Mouse (Mus musculus) heart, adult 2 months (tissue): ENCODE measurements around the gene Cd164.

Experiments used
- CTCF ChIP-seq: fragments of 200-600 bp; IDR thresholded peaks from 2 replicates; pipeline ENCODE4 v1.8.1; 2022; ENCODE audit warnings: antibody characterized with exemption, mild to moderate bottlenecking, moderate library complexity
- POLR2A ChIP-seq: fragments of 200-500 bp; IDR thresholded peaks from 2 replicates; pipeline ENCODE4 v1.6.1; 2011; ENCODE audit warnings: mild to moderate bottlenecking, low read depth, low read length, control low read depth; ENCODE audit not compliant: insufficient read depth

DNA sequence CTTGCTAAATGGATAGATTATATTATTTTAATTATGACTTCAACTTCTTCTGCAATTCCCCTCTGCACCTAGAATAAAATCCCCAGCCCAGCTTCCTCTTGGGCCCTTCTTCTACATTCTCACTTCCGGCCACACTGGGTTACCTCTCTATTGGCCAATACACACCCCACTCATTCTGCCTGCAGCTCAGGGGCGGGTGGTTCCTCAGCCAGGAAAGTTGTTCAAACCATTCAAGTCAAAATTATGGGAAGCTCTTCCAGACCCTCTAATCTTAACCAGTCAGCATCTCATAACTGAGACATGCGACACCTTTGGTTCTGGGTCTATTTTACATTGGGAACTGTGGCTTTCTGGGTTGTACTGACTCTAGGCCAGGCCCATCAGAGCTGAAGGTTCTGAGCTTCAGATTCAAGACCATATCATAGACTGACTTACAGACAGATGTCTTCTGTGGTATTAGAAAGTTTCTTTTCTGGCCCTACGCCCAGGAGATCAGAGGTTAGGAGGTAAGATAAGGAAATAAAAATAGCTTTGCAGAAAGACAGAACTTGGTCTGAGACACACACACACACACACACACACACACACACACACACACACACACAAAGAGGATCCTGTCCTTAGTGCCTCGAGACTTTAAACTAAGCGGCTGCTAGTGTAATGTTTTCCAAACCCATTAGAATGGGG lies 45.3 kb upstream of the Cd164 start:
- TF ChIP-seq POLR2A = no peak
- no peak for TF ChIP-seq CTCF
